Mouse (Mus musculus) heart, adult 2 months (tissue): Measurements from ENCODE around the gene Fgfr2. TPM values are rescaled to one million over a fixed set of nuclear protein-coding genes. Genes with fewer than 3 reads are reported as not detected.
"Not testable (repeated sequence)": the region's sequence is repeated elsewhere in the genome, so short reads cannot be mapped to it uniquely, and the experiment has no call there.

ENCODE experiments used
- DNase-seq, 2 experiments: peaks; one replicate each; pipeline ENCODE4 v3.0.0; 2021
- H3K27ac ChIP-seq: fragments of 200-600 bp; 2 replicates; pipeline ENCODE4 v1.8.1; 2022
- H3K27me3 ChIP-seq: fragments of 200-500 bp; 2 replicates; pipeline ENCODE4 v1.6.1; 2012; ENCODE audit warnings: mild to moderate bottlenecking, low read length, inconsistent platforms, mixed read lengths; ENCODE audit not compliant: control insufficient read depth, insufficient read depth
- H3K36me3 ChIP-seq: fragments of 200-500 bp; 2 replicates; pipeline ENCODE4 v1.6.1; 2012; ENCODE audit warnings: low read length, inconsistent platforms; ENCODE audit not compliant: control insufficient read depth, insufficient read depth
- H3K4me1 ChIP-seq: fragments of 200-500 bp; 2 replicates; pipeline ENCODE4 v1.6.1; 2011; ENCODE audit warnings: low read length; ENCODE audit not compliant: control insufficient read depth, insufficient read depth
- H3K4me3 ChIP-seq: fragments of 200-600 bp; 2 replicates; pipeline ENCODE4 v1.8.1; 2022
- H3K79me2 ChIP-seq: fragments of 200-500 bp; replicated peaks from 2 replicates; pipeline ENCODE4 v1.6.1; 2012; ENCODE audit warnings: mild to moderate bottlenecking, inconsistent platforms, low read length, moderate library complexity, mixed read lengths; ENCODE audit not compliant: control insufficient read depth, insufficient read depth
- H3K9ac ChIP-seq: fragments of 200-500 bp; 2 replicates; pipeline ENCODE4 v1.6.1; 2012; ENCODE audit warnings: low read depth, mild to moderate bottlenecking, control low read depth, inconsistent platforms, low read length, mixed read lengths
- CTCF ChIP-seq: fragments of 200-600 bp; IDR thresholded peaks from 2 replicates; pipeline ENCODE4 v1.8.1; 2022; ENCODE audit warnings: antibody characterized with exemption, mild to moderate bottlenecking, moderate library complexity
- EP300 ChIP-seq: fragments of 200-500 bp; IDR thresholded peaks from 2 replicates; pipeline ENCODE4 v1.6.1; 2011; ENCODE audit warnings: low read depth, low read length, control low read depth; ENCODE audit not compliant: insufficient read depth
- POLR2A ChIP-seq: fragments of 200-500 bp; IDR thresholded peaks from 2 replicates; pipeline ENCODE4 v1.6.1; 2011; ENCODE audit warnings: mild to moderate bottlenecking, low read depth, low read length, control low read depth; ENCODE audit not compliant: insufficient read depth
- WGBS: fragments of 180-500 bp; shearing (Covaris S2); methylation state at CpG from one replicate; pipeline ENCODE4 v1.1.7; 2018; 5-methylcytosine and 5-hydroxymethylcytosine counted together
- intact Hi-C: fragments of 180-260 bp; cut with DNase I; formaldehyde crosslinking; loops from one replicate; pipeline ENCODE4 v1.15.1; 2025
- polyA plus RNA-seq: library from polyadenylated mRNA; depleted of rRNA; stranded (reverse); fragments of >200 nt; gene quantifications from 2 replicates; pipeline ENCODE4 v1.2.3, GENCODE M21; 2012
- total RNA-seq, 2 experiments: library from RNA; stranded (reverse); gene quantifications; 2 replicates each; pipeline ENCODE4 v1.2.3; 2021

The Fgfr2 gene
- total and polyA plus RNA-seq, 3 experiments, result 1.1 to 2.0 (median 1.3) TPM

- Histone ChIP-seq H3K4me1 (no peaks in the 10 kb centered on the region), H3K36me3 (no peaks in the 10 kb centered on the region), H3K9ac (no peak overlapping the region), H3K79me2 (no peaks in the 10 kb centered on the region), H3K27ac (no peak overlapping the region), H3K4me3 (no peak overlapping the region), H3K27me3 (no peaks in the 10 kb centered on the region)
- no peak for TF ChIP-seq POLR2A
- no peak for TF ChIP-seq CTCF
- TF ChIP-seq EP300, result no peak
- intact Hi-C loops, result no loop called here
- no peak for DNase-seq
- WGBS, result 63% methylated on average over 5 of the region's 5 CpGs
These were observed 616.9 kb downstream of the Fgfr2 start for GRCm38 (mm10) chr7:132506226-132506625.

DNA sequence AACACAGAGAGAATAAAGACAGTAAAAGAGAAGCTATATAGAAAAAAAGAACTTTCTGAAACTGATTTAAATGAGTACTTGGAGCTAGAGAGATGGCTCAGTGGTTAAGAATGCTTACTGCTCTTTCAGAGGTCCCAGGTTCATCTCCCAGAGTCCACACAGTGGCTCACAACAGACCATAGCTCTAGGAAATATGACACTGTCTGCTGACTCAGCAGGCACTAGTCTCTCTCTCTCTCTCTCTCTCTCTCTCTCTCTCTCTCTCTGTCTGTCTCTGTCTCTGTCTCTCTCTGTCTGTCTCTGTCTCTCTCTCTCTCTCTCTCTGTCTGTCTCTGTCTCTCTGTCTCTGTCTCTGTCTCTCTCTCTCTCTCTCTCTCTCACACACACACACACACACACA, 620.7 kb downstream of the Fgfr2 start:
- DNase-seq, H3K36me3 ChIP-seq, H3K79me2 ChIP-seq, H3K9ac ChIP-seq, H3K27ac ChIP-seq, H3K4me1 ChIP-seq, intact Hi-C loops, H3K27me3 ChIP-seq, H3K4me3 ChIP-seq: not testable (repeated sequence)

DNA sequence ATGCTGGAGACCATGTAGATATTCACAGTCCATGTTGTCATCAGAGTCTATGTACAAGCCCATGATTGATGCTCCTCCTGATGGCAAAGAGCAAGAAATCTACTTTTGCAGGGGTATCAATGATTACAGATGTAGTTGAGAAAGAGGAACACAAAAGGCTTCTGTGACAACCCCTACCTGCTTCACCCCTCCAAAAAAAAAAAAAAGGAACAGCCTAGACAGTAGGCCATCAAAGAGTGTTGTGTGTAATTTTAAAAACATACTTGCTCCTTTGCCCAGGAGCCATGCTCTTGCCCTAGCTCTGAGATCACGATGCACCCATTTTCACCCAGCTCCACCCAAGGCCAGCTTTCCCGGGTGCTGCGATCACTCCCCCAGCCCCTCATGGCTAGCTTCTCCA, 626.0 kb downstream of the Fgfr2 start:
- 100% methylated on average over 3 of the region's 3 CpGs for WGBS
- DNase-seq, result no peak
- H3K4me1 ChIP-seq, result peaks cover 2% of the 10 kb centered on the region; the same call in 1 of the 2 replicates
- H3K27me3 ChIP-seq, result no peaks in the 10 kb centered on the region
- no peaks in the 10 kb centered on the region for H3K36me3 ChIP-seq
- H3K79me2 ChIP-seq, result no peaks in the 10 kb centered on the region
- H3K27ac ChIP-seq, result no peak overlapping the region
- H3K4me3 ChIP-seq, result no peak overlapping the region
- TF ChIP-seq POLR2A (no peak), CTCF (no peak), EP300 (no peak)
- intact Hi-C loops, result no loop called here
- no peak overlapping the region for H3K9ac ChIP-seq

DNA sequence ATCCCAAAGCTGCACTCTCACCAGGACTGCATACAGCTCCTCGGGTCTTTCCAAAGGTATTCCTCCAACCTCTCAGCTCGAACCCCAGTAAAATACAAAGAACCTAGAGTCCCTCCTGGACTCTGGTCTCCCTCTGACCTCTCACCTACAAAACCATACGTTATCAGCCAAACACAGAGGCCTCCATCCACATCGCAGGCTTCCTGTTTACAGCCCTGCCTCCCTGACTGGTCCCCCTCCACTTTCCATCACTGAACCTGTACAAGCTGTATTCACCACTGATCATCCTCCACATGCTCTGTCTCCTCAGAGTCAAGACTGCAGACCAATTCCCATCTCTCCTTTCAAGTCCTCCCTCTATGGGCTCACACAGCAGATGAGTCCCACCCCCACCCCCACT, 628.9 kb downstream of the Fgfr2 start:
- Histone ChIP-seq H3K27ac (no peak overlapping the region), H3K4me1 (peaks cover 2% of the 10 kb centered on the region; the same call in 1 of the 2 replicates), H3K4me3 (no peak overlapping the region), H3K36me3 (no peaks in the 10 kb centered on the region), H3K79me2 (no peaks in the 10 kb centered on the region), H3K9ac (no peak overlapping the region), H3K27me3 (no peaks in the 10 kb centered on the region)
- DNase-seq, result no peak
- intact Hi-C loops, result no loop called here
- 41% methylated on average over 4 of the region's 4 CpGs for WGBS
- TF ChIP-seq CTCF, result no peak
- TF ChIP-seq EP300, result no peak
- no peak for TF ChIP-seq POLR2A

GRCm38 (mm10) chr7:132493632-132494031, 629.5 kb downstream of the Fgfr2 start:
- WGBS, result 63% methylated on average over 3 of the region's 3 CpGs
- no peak overlapping the region for H3K27ac ChIP-seq
- intact Hi-C loops, result no loop called here
- H3K4me3 ChIP-seq, result no peak overlapping the region
- H3K9ac ChIP-seq, result no peak overlapping the region
- H3K27me3 ChIP-seq, result no peaks in the 10 kb centered on the region
- no peaks in the 10 kb centered on the region for H3K36me3 ChIP-seq
- H3K79me2 ChIP-seq, result no peaks in the 10 kb centered on the region
- DNase-seq, result no peak
- TF ChIP-seq EP300, result no peak
- TF ChIP-seq POLR2A, result no peak
- no peak for TF ChIP-seq CTCF
- H3K4me1 ChIP-seq, result peaks cover 2% of the 10 kb centered on the region; the same call in 1 of the 2 replicates

- WGBS, result 92% methylated on average over 7 of the region's 7 CpGs
- no peak for DNase-seq
- no peaks in the 10 kb centered on the region for H3K79me2 ChIP-seq
- H3K27me3 ChIP-seq, result no peaks in the 10 kb centered on the region
- no peaks in the 10 kb centered on the region for H3K36me3 ChIP-seq
- H3K4me1 ChIP-seq, result peaks cover 2% of the 10 kb centered on the region; the same call in 1 of the 2 replicates
- TF ChIP-seq EP300 (no peak), POLR2A (no peak), CTCF (no peak)
- no peak overlapping the region for H3K27ac ChIP-seq
- no peak overlapping the region for H3K9ac ChIP-seq
- H3K4me3 ChIP-seq, result no peak overlapping the region
- intact Hi-C loops, result no loop called here
These were observed 631.2 kb downstream of the Fgfr2 start for GRCm38 (mm10) chr7:132491902-132492301.

DNA sequence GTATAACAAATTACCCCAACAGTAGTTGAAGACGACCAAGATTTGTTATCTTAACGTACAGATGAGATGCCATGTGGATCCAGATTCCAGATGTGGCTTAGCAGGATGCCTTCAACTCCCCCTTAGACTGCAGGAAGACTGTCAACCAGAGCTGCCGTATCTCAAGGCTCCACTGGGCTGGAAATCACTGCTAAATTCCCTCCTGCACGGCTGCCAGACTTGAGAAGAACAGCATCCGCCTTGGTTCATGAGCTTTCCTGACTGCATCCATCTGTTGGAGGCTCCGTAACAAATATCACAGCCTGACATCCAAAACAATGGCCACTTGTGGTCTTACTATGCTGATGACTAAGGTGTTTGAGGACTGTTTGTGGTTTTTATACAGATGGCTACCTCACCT, 635.8 kb downstream of the Fgfr2 start:
- TF ChIP-seq EP300 (no peak), POLR2A (no peak), CTCF (no peak)
- intact Hi-C loops, result no loop called here
- Histone ChIP-seq H3K27ac (no peak overlapping the region), H3K4me1 (no peaks in the 10 kb centered on the region), H3K27me3 (no peaks in the 10 kb centered on the region), H3K36me3 (no peaks in the 10 kb centered on the region), H3K4me3 (no peak overlapping the region), H3K79me2 (no peaks in the 10 kb centered on the region), H3K9ac (no peak overlapping the region)
- 42% methylated on average over 6 of the region's 6 CpGs for WGBS
- no peak for DNase-seq
